Mouse (Mus musculus) kidney, postnatal 0 days (tissue): Measurements from ENCODE around the gene Nrarp. TPM values are rescaled to one million over a fixed set of nuclear protein-coding genes. Genes with fewer than 3 reads are reported as not detected.

ENCODE experiments used
- ATAC-seq: fragments of 200-750 bp; cut with Nextera tagmentation; replicated peaks from 2 replicates; pipeline ENCODE4 v1.8.0; 2017; ENCODE audit warnings: low read depth, moderate number of reproducible peaks, moderate TSS enrichment, moderate library complexity; ENCODE audit not compliant: low FRiP score
- DNase-seq: peaks from one replicate; pipeline ENCODE4 v3.0.0-alpha.2; 2016; ENCODE audit warnings: low spot score
- H3K27ac ChIP-seq: fragments of 300-500 bp; sonication (generic); 2 replicates; pipeline ENCODE4 v1.5.1; 2014; ENCODE audit warnings: mild to moderate bottlenecking
- H3K27me3 ChIP-seq: fragments of 300-500 bp; sonication (generic); 2 replicates; pipeline ENCODE4 v1.6.1; 2014; ENCODE audit warnings: low read length, mixed read lengths; ENCODE audit not compliant: insufficient read depth
- H3K36me3 ChIP-seq: fragments of 300-500 bp; sonication (generic); 2 replicates; pipeline ENCODE4 v1.6.1; 2014; ENCODE audit warnings: low read length, mixed read lengths; ENCODE audit not compliant: insufficient read depth
- H3K4me1 ChIP-seq: fragments of 300-500 bp; sonication (generic); replicated peaks from 2 replicates; pipeline ENCODE4 v1.6.1; 2014; ENCODE audit warnings: antibody characterized with exemption, low read length, mixed read lengths; ENCODE audit not compliant: insufficient read depth
- H3K4me2 ChIP-seq: fragments of 300-500 bp; sonication (generic); 2 replicates; pipeline ENCODE4 v1.6.1; 2014; ENCODE audit warnings: mild to moderate bottlenecking, low read length, moderate library complexity, mixed read lengths
- H3K4me3 ChIP-seq: fragments of 300-500 bp; sonication (generic); replicated peaks from 2 replicates; pipeline ENCODE4 v1.5.1; 2014; ENCODE audit warnings: low read depth, low read length
- H3K9ac ChIP-seq: fragments of 300-500 bp; sonication (generic); 2 replicates; pipeline ENCODE4 v1.6.1; 2014; ENCODE audit warnings: low read depth, low read length
- H3K9me3 ChIP-seq: fragments of 300-500 bp; sonication (generic); replicated peaks from 2 replicates; pipeline ENCODE4 v1.6.1; 2016; ENCODE audit warnings: low read length, inconsistent platforms, mixed read lengths
- CTCF ChIP-seq: IDR thresholded peaks from 2 replicates; pipeline ENCODE4 v1.5.1; 2016; ENCODE audit warnings: antibody characterized with exemption, low read depth, mild to moderate bottlenecking, moderate library complexity
- WGBS: fragments of 180-500 bp; shearing (Covaris S2); extraction: QIAGEN DNeasy Blood & Tissue Kit; methylation state at CpG from one replicate; pipeline ENCODE4 v1.1.7; 2014; 5-methylcytosine and 5-hydroxymethylcytosine counted together
- polyA plus RNA-seq: library from polyadenylated mRNA; unstranded; fragments of >200 nt; fragmentation: Nextera tagmentation; extraction: Ambion mirVana; gene quantifications from 2 replicates; pipeline ENCODE4 v1.2.1, GENCODE M21; 2015

Nrarp gene
- polyA plus RNA-seq, 1 experiment from 2014 or later = 21.6 TPM

DNA sequence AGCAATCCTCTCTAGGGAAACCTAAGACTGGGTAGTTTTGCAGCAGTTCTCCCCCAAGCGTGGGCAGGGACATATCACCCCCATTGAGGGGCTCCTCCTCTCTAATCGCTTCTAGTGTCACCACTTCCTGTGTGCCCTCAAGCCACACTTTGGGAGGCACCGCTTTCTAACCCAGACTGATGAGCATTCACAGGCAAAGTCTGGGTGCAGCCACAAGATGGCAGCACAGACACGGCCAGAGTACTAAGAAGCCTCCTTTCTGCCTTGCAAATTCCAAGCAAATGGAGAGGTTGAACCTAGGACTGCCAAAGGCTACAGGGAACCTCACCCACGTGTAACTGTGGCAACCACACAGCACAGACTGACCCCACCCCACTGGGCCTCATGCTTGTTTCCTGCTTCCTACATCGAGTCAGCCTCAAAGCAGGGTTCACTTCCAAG lies 12.8 kb downstream of the Nrarp start:
- Histone ChIP-seq H3K4me1 (peaks cover 14% of the 10 kb centered on the region), H3K9ac (no peak overlapping the region), H3K27ac (peak overlapping the region; percentile 43; the same call in 1 of the 2 replicates), H3K4me2 (peak overlapping the region; percentile 65; the same call in 1 of the 2 replicates), H3K4me3 (0 out of 2 replicates have a peak overlapping the region, but pooled peaks have one; percentile 2), H3K9me3 (no peaks in the 10 kb centered on the region), H3K27me3 (no peaks in the 10 kb centered on the region), H3K36me3 (no peaks in the 10 kb centered on the region)
- peak; percentile 83 for ATAC-seq
- WGBS = under 1% methylated on average over 6 of the region's 6 CpGs
- peak; percentile 97 for TF ChIP-seq CTCF
- DNase-seq = peak; percentile 96

DNA sequence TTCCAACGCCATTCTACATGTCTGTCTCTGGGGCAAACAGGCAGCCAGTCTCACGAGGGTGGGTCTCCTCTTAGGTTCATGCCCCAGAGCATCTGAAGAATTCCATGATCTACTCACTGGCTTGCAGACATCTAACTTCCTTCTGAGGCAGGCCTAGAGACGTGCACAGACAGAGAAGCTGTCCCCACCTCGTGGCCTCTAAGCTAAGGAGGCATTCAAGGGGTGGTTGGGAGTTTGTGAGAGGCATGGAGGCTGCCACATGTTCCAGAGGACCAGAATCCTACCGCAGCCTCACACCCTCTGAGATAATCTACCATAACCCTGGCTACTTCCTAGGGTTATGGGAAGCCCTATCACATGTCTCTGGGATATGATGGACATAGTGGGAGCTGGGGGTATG lies 13.4 kb downstream of the Nrarp start:
- TF ChIP-seq CTCF = no peak
- no peak for DNase-seq
- peak overlapping the region; percentile 65 for H3K4me2 ChIP-seq

DNA sequence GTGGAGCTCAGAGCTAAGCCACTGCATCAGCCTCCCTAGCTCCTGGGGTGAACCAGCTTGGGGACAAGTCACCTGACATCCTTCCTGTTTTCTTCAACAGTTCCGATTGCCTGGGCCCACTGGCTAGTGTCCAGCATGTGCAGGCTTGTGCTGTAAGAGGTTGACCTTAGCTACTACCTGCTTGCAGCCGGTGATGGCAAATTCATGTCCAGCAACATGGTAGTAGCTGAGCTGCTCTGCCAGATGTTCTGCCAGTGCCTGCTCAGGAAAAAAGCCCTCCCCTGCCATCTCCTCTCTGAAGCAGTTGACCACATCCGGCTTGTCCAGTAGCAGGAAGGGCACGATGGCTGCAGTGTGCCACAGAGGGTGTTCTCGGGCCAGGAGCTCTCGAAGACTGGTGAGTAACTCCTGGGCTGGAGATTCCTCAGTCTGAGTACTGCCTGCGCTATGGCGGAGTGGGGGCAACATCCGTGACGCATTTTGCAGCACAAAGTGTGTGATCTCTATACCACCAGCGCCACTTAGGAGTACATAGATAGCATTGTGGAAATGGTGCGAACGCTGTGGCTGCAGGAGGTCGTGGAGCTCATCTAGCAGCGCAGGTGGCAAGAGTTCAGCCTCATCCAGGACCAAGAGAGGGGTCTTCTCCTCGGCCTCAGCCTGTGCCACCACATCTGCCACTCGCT lies 14.1 kb downstream of the Nrarp start:
- no peak overlapping the region for H3K4me3 ChIP-seq
- no peak overlapping the region for H3K9ac ChIP-seq
- H3K27ac ChIP-seq = 0 out of 2 replicates have a peak overlapping the region, but pooled peaks have one; percentile 31
- WGBS = 83% methylated on average over 17 of the region's 17 CpGs
- H3K27me3 ChIP-seq = no peaks in the 10 kb centered on the region
- no peak for ATAC-seq
- DNase-seq = no peak
- peaks cover 14% of the 10 kb centered on the region for H3K4me1 ChIP-seq
- no peak for TF ChIP-seq CTCF
- no peaks in the 10 kb centered on the region for H3K9me3 ChIP-seq
- peak overlapping the region; percentile 65 for H3K4me2 ChIP-seq
- H3K36me3 ChIP-seq = peaks cover under 1% of the 10 kb centered on the region; the same call in 1 of the 2 replicates

More for the DNA sequence above, 13.4 kb downstream of the Nrarp start:
- Histone ChIP-seq H3K9ac (no peak overlapping the region), H3K9me3 (no peaks in the 10 kb centered on the region), H3K27ac (peak overlapping the region; percentile 43; the same call in 1 of the 2 replicates), H3K4me1 (peaks cover 14% of the 10 kb centered on the region), H3K27me3 (no peaks in the 10 kb centered on the region), H3K36me3 (no peaks in the 10 kb centered on the region), H3K4me3 (no peak overlapping the region)
- ATAC-seq = no peak
- WGBS = 76% methylated on average over 5 of the region's 5 CpGs

DNA sequence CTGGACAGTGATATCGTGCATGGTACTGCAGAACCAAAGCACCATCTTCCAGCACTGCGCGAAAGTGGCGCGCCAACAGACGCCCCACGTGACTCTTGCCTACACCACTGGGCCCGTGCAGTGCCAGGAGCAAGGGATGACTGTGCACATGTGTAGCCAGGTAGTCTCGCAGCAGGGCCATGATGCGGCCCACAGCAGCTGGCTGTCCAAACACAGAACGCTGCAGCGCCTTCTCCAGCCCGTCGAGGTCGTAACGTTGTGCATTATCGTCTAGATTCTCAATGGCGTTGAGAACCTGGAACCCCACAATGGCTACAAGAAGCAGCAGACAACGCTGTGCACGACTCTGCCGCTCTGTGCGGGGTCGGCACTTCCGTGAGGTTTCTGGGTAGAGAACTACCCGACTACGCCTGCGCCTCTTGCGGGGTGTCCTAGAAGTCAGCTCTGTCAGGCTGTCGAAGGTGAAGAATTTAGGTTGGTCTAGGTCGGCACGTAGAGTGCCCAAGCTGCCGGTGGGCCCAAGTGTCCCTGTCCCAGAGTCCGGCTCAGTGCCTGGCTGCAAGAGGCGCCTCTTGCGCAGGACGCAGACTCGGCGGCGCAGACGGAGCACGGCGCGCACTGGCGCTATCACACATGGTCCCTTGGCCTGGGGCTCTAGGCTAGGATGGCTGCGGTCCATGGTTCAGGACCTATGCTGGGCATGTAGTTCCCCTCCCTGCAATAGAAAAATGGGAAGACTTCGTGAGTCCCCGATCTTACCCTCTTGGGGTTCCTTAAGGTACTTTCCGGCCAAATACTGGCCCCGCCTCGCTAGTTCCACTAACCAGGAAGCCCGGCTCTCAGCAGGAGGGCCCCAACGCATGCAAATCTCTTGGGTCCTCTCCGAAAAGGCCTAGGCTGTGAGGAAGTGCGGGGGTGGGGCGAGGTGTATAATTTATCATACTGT lies 14.9 kb downstream of the Nrarp start:
- peak; percentile 61 for DNase-seq
- Histone ChIP-seq H3K4me1 (peaks cover 14% of the 10 kb centered on the region), H3K4me3 (peak overlapping the region; percentile 37), H3K36me3 (peaks cover 9% of the 10 kb centered on the region), H3K9me3 (no peaks in the 10 kb centered on the region), H3K9ac (peak overlapping the region; percentile 50), H3K27me3 (no peaks in the 10 kb centered on the region), H3K4me2 (peak overlapping the region; percentile 65), H3K27ac (peak overlapping the region; percentile 91)
- TF ChIP-seq CTCF = no peak
- ATAC-seq = no peak
- WGBS = 19% methylated on average over 55 of the region's 55 CpGs

- TF ChIP-seq CTCF = no peak; the same call in 1 of the 2 replicates
- H3K9ac ChIP-seq = peak within 1 kb of the TSS; percentile 50
- ATAC-seq (peak; percentile 71), DNase-seq (peak; percentile 90)
- H3K27ac ChIP-seq = peak within 1 kb of the TSS; percentile 91
- H3K27me3 ChIP-seq = no peaks in the 10 kb centered on the region
- H3K4me1 ChIP-seq = peaks cover 14% of the 10 kb centered on the region
- WGBS = 13% methylated on average over 8 of the region's 8 CpGs
- H3K4me2 ChIP-seq = peak within 1 kb of the TSS; percentile 65
- H3K4me3 ChIP-seq = peak within 1 kb of the TSS; percentile 37
- H3K9me3 ChIP-seq = no peaks in the 10 kb centered on the region
- peaks cover 18% of the 10 kb centered on the region for H3K36me3 ChIP-seq
Observed at GRCm38 (mm10) chr2:25196172-25196954, 15.8 kb downstream of the Nrarp start, which contains the start of gene Tor4a. Gene Tor4a, minus strand, starts transcription at chr2:25196886.
